Mouse (Mus musculus) neural tube, embryonic 11.5 days (tissue): ENCODE data around the gene Adam4. TPM values are rescaled to one million over a fixed set of nuclear protein-coding genes. Genes with fewer than 3 reads are reported as not detected.

Source experiments
- polyA plus RNA-seq: library from polyadenylated mRNA; unstranded; fragments of >200 nt; fragmentation: Nextera tagmentation; extraction: Ambion mirVana; gene quantifications from 2 replicates; pipeline ENCODE4 v1.2.1, GENCODE M21; 2014

The Adam4 gene
- polyA plus RNA-seq, 1 experiment from 2014 or later = 0.32 TPM

Other genes starting within 250 kb of the Adam4 start
- gene Slc8a3, start 88.8 kb downstream of the Adam4 start, polyA plus RNA-seq = 1.7 TPM in 2 replicates
- 0.23 and 0.24 TPM in 2 replicates for gene Gm4787, start 42.5 kb downstream of the Adam4 start, polyA plus RNA-seq
- 124 and 130 TPM in 2 replicates for gene Cox16, start 63.2 kb upstream of the Adam4 start, polyA plus RNA-seq
- 33.4 and 37.2 TPM in 2 replicates for gene Gm20498, start 111.0 kb upstream of the Adam4 start, polyA plus RNA-seq
- 28.6 and 29.7 TPM in 2 replicates for gene Synj2bp, start 111.0 kb upstream of the Adam4 start, polyA plus RNA-seq
- 0.45 and 0.55 TPM in 2 replicates for gene Adam21, start 146.5 kb upstream of the Adam4 start, polyA plus RNA-seq
- gene Med6, start 173.1 kb upstream of the Adam4 start, polyA plus RNA-seq = 77.1 and 82.1 TPM in 2 replicates
- gene Ttc9, start 209.3 kb upstream of the Adam4 start, polyA plus RNA-seq = 2.1 TPM in 2 replicates